Mouse (Mus musculus) olfactory bulb, adult 2 months (tissue): ENCODE results near the gene Atg4a. TPM values are rescaled to one million over a fixed set of nuclear protein-coding genes. Genes with fewer than 3 reads are reported as not detected.

Source experiments
- H3K27ac ChIP-seq: fragments of 200-500 bp; 2 replicates; pipeline ENCODE4 v1.5.1; 2012; ENCODE audit warnings: low read depth, low read length; ENCODE audit not compliant: insufficient read depth
- H3K4me1 ChIP-seq: fragments of 200-500 bp; 2 replicates; pipeline ENCODE4 v1.6.1; 2012; ENCODE audit warnings: low read length; ENCODE audit not compliant: control insufficient read depth, insufficient read depth
- H3K4me3 ChIP-seq: fragments of 200-500 bp; 2 replicates; pipeline ENCODE4 v1.5.1; 2012; ENCODE audit warnings: mild to moderate bottlenecking, low read depth, low read length, moderate library complexity; ENCODE audit not compliant: insufficient read depth
- CTCF ChIP-seq: fragments of 200-500 bp; IDR thresholded peaks from 2 replicates; pipeline ENCODE4 v1.5.1; 2012; ENCODE audit warnings: low read depth, mild to moderate bottlenecking, low read length, moderate library complexity; ENCODE audit not compliant: insufficient read depth
- POLR2A ChIP-seq: fragments of 200-500 bp; IDR thresholded peaks from 2 replicates; pipeline ENCODE4 v1.6.1; 2012; ENCODE audit warnings: mild to moderate bottlenecking, low read depth, low read length, moderate library complexity; ENCODE audit not compliant: insufficient read depth
- WGBS: fragments of 180-500 bp; shearing (Covaris S2); methylation state at CpG from one replicate; pipeline ENCODE4 v1.1.7; 2018; 5-methylcytosine and 5-hydroxymethylcytosine counted together
- polyA plus RNA-seq: library from polyadenylated mRNA; stranded (reverse); fragments of >200 nt; gene quantifications from 2 replicates; pipeline ENCODE4 v1.2.4, GENCODE M21; 2012; ENCODE audit warnings: low replicate concordance; ENCODE audit not compliant: missing spikeins, insufficient read depth, insufficient read length

The Atg4a gene
- polyA plus RNA-seq, 1 experiment = not detected

DNA sequence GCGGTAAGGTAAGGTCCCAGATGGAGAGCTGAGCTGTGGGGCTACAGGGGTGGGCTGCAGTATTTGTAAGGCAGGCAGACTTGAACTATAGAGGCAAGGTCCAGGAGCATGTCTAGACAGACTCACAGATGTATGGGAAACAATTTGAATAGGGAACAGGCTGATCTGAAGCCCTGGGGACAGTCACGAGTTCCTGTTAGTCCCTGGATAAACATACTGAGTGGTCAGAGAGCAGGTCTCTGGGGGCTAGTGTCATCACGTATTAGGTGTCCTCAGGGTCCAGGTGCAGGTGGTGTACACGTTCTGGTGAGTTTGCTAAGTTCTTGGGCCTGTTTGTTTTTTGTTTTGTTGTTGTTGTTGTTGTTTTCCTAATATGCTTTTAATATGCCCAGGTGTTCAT lies 23.5 kb downstream of the Atg4a start:
- Histone ChIP-seq H3K4me1 (peaks cover 3% of the 10 kb centered on the region; the same call in 1 of the 2 replicates), H3K27ac (no peak overlapping the region), H3K4me3 (no peak overlapping the region)
- TF ChIP-seq POLR2A (no peak), CTCF (no peak)
- 83% methylated on average over 4 of the region's 4 CpGs for WGBS

DNA sequence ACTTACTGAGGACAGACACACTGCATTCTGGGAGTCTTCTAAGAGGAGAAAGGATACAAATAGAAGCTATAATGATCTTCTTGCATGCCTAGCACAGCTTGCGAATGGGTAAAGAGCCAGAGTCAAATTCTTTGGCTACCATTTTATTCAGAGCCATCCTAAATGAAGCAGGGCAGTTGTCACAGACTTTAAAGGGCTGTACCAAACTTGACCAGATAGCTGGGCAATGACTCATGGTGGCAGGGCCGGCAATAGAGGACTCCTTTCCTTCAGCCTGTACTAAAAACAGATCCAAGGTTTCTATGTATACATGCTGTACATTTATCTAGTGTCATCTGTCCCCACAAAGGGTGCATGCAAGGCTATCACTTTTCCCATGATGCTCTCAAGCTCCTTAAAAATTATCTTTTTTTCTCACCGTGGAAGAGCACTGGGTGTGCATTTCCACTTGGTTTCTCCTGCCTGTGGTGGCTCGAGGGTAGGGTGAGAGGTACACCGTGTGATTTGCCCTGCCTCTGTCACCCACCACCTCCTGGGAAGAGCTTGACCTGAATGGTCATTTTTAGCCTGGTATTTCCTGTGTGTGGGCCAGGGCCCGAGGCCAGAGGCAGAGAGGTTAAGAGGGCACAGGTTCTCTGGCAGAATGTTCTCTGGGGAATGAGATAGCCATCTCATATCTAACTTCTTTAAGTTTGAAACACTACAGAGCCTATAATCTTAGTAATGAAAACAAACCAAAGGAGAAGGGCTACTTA lies 26.7 kb downstream of the Atg4a start:
- H3K4me1 ChIP-seq = peaks cover 3% of the 10 kb centered on the region; the same call in 1 of the 2 replicates
- H3K27ac ChIP-seq = no peak overlapping the region
- 55% methylated on average over 6 of the region's 6 CpGs for WGBS
- TF ChIP-seq CTCF = no peak
- no peak for TF ChIP-seq POLR2A
- no peak overlapping the region for H3K4me3 ChIP-seq

DNA sequence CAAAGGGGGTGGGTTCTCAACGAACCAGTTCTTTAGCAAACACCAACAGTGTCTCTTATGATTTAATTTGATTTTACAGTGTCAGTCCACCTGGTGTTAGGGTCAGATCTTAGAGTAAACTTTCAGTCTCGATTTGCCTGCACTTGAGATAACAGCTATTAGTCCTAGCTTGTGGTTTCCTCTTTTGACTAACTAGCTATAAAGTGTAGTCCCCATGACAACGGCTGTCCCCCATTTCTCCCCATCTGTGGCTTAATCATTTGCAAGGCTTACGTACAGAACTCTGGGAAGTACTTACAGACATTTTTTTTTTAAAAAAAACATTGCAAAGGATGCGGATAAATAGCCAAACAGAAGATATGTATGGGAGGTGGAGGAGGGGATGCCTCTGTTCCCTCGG lies 28.1 kb downstream of the Atg4a start:
- Histone ChIP-seq H3K27ac (no peak overlapping the region), H3K4me1 (peaks cover 3% of the 10 kb centered on the region; the same call in 1 of the 2 replicates), H3K4me3 (no peak overlapping the region)
- 55% methylated on average over 6 of the region's 6 CpGs for WGBS
- TF ChIP-seq CTCF = no peak
- no peak for TF ChIP-seq POLR2A

DNA sequence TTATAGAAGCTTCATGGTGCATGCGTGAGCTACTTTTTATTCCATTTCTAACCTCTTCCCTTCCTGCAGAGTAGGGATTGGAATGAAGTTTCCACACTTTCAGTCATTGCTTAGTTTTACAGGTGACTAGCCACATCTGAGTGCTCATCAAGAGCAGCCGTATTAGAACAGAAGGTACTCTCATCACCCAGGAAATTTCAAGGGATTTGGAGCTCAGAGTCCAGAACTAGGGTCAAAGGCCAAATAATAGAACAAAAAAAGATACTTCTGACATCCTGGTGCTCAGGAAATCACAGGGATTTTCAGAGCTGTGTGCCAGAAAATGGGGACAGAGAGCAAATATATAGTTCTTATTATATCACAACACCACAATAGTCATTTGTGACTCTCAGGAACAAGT lies 28.5 kb downstream of the Atg4a start:
- H3K4me3 ChIP-seq = no peak overlapping the region
- WGBS = 80% methylated on average over 2 of the region's 2 CpGs
- TF ChIP-seq POLR2A (no peak), CTCF (no peak)
- H3K4me1 ChIP-seq = peaks cover 3% of the 10 kb centered on the region; the same call in 1 of the 2 replicates
- H3K27ac ChIP-seq = no peak overlapping the region

DNA sequence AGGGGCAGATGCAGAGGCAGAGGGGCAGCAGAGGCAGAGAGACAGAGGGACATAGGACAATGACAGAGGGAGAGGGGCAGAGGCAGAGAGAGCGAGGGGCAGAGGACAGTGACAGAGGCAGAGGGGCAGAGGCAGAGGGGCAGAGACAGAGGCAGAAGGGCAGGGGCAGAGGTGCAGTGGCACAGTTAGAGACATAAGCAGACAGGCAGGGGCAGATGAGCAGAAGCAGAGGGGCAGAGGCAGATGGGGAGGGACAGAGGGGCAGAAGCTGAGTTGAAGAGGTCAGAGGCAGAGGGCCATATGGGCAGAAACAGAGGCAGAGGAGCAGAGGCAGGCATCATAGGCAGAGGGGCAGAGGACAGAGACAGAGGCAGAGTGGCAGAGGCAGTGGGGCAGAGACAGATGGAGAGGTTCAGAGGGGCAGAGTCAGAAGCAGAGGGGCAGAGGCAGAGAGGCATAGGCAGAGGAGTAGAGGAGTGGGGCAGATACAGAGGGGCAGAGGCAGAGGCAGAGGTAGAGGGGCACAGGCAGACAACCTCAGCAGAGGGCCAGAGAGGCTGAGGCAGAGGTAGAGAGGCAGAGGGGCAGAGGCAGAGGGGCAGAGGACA lies 40.3 kb downstream of the Atg4a start:
- TF ChIP-seq CTCF = no peak
- TF ChIP-seq POLR2A = no peak
- no peak overlapping the region for H3K4me3 ChIP-seq
- no peaks in the 10 kb centered on the region for H3K4me1 ChIP-seq
- H3K27ac ChIP-seq = no peak overlapping the region
- WGBS = 93% methylated on average over 1 of the region's 1 CpGs

DNA sequence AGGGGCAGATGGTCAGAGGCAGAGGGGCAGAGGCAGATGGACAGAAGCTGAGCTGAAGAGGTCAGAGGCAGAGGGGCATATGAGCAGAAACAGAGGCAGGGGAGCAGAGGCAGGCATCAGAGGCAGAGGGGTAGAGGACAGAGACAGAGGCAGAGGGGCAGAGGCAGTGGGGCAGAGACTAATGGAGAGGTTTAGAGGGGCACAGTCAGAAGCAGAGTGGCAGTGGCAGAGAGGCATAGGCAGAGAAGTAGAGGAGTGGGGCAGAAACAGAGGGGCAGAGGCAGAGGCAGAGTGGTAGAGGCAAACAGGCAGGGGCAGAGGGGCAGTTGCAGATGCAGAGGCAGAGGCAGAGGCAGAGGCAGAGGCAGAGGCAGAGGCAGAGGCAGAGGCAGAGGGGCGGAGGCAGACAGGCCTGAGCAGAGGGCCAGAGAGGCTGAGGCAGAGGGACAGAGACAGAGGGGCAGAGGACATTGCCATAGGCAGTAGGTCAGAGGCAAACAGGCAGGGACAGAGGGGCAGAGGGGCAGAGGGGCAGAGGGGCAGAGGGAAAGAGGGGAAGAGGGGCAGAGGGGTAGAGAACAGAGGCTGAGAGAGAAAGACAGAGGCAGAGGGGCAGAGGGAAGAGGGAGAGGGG lies 41.3 kb downstream of the Atg4a start:
- H3K27ac ChIP-seq = no peak overlapping the region
- WGBS = 80% methylated on average over 1 of the region's 1 CpGs
- TF ChIP-seq CTCF = no peak
- no peak for TF ChIP-seq POLR2A
- no peaks in the 10 kb centered on the region for H3K4me1 ChIP-seq
- no peak overlapping the region for H3K4me3 ChIP-seq

DNA sequence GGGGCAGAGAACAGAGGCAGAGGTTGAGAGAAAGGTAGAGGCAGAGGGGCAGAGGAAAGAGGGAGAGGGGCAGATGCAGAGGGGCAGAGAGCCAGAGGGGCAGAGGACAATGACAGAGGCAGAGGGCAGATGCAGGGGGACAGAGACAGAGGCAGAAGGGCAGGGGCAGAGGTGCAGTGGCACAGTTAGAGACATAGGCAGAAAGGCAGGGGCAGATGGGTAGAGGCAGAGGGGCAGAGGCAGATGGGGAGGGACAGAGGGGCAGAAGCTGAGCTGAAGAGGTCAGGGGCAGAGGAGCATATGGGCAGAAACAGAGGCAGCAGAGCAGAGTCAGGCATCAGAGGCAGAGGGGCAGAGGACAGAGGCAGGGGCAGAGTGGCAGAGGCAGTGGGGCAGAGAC lies 42.2 kb downstream of the Atg4a start:
- TF ChIP-seq POLR2A (no peak), CTCF (no peak)
- no peak overlapping the region for H3K27ac ChIP-seq
- H3K4me1 ChIP-seq = no peaks in the 10 kb centered on the region
- no peak overlapping the region for H3K4me3 ChIP-seq

DNA sequence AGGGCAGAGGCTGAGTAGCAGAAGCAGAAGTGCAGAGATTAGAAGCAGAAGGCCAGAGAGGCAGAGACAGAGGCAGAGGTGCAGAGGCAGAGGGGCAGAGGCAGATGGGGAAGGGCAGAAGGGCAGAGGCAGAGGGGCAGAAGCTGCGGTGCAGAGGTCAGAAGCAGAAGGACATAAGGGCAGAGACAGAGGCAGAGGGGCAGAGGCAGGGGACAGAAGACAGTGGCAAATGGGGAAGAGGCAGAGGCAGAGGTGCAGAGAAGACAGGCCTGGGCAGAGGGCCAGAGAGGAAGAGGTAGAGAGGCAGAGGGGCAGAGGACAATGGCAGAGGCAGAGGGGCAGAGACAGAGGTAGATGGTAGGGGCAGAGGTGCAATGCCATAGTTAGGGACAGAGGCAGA lies 193.0 kb downstream of the Atg4a start:
- no peak overlapping the region for H3K4me3 ChIP-seq
- TF ChIP-seq CTCF (no peak), POLR2A (no peak)
- WGBS = 69% methylated on average over 1 of the region's 1 CpGs

DNA sequence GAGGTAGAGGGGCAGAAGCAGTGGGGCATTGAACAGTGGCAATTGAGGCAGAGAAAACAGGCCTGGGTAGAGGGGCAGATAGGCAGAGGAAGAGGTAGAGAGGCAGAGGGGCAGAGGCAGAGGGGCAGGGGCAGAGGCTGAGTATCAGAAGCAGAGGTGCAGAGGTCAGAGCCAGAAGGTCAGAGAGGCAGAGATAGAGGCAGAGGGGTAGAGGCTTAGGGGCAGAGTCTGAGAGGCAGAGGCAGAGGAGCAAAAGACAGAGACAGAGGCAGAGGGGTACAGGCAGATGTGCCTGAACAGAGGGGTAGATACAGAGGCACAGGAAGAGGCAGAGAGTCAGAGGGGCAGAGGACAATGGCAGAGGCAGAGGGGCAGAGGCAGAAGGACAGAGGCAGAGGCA lies 193.6 kb downstream of the Atg4a start:
- TF ChIP-seq POLR2A (no peak), CTCF (no peak)
- H3K4me1 ChIP-seq = no peaks in the 10 kb centered on the region
- no peak overlapping the region for H3K27ac ChIP-seq
- no peak overlapping the region for H3K4me3 ChIP-seq

More for the DNA sequence above, 193.0 kb downstream of the Atg4a start:
- no peaks in the 10 kb centered on the region for H3K4me1 ChIP-seq
- no peak overlapping the region for H3K27ac ChIP-seq
